Mouse (Mus musculus): ENCODE measurements around the gene Tmem220. TPM values are rescaled to one million over a fixed set of nuclear protein-coding genes. Genes with fewer than 3 reads are reported as not detected.

Tmem220 gene
- polyA plus RNA-seq, 1 experiment = 0.93 TPM

- TF ChIP-seq CTCF (IDR thresholded peaks at IDR 0.05; ENCODE audit: borderline replicate concordance, extremely low read depth, insufficient read depth, insufficient read length) (0 out of 2 replicates have a peak, but pooled peaks have one; percentile 23), POLR2A (IDR thresholded peaks at IDR 0.05; ENCODE audit: borderline replicate concordance, extremely low read depth, insufficient read depth, insufficient read length, poor library complexity, severe bottlenecking) (no peak)
Observed at GRCm38 (mm10) chr11:67083712-67084340, 58.9 kb downstream of the Tmem220 start.

More at GRCm38 (mm10) chr11:67083712-67084340, 58.9 kb downstream of the Tmem220 start:
- DNase-seq (ENCODE audit: low read depth) = no peak

Other genes starting within 250 kb of the Tmem220 start
- gene Pirt, start 113.2 kb upstream of the Tmem220 start, polyA plus RNA-seq (2012; rRNA removed) = 0.25 and 1.7 TPM in 2 replicates
- 0.10 TPM in 1 of 2 replicates, not detected in the other for gene Tmem238l, start 68.5 kb upstream of the Tmem220 start, polyA plus RNA-seq (2012; rRNA removed)
- gene Adprm, start 27.4 kb downstream of the Tmem220 start, polyA plus RNA-seq (2012; rRNA removed) = 28.8 and 33.5 TPM in 2 replicates
- gene Sco1, start 27.5 kb downstream of the Tmem220 start, polyA plus RNA-seq (2012; rRNA removed) = 5.6 and 7.5 TPM in 2 replicates
- gene Myh3, start 53.1 kb downstream of the Tmem220 start, polyA plus RNA-seq (2012; rRNA removed) = 1.2 and 1.4 TPM in 2 replicates
- gene Myh2, start 145.9 kb downstream of the Tmem220 start, polyA plus RNA-seq (2012; rRNA removed) = 0.08 TPM in 1 of 2 replicates, not detected in the other
- 0.01 and 0.04 TPM in 2 replicates for gene Myh1, start 174.9 kb downstream of the Tmem220 start, polyA plus RNA-seq (2012; rRNA removed)
- 0.01 TPM in 1 of 2 replicates, not detected in the other for gene Myh4, start 212.9 kb downstream of the Tmem220 start, polyA plus RNA-seq (2012; rRNA removed)